Mouse (Mus musculus): ENCODE results near the gene Eea1.

- TF ChIP-seq CTCF (IDR thresholded peaks at IDR 0.05; ENCODE audit: control insufficient read depth, insufficient read depth, insufficient replicate concordance, low read depth, low read length) (no peak), POLR2A (IDR thresholded peaks at IDR 0.05; ENCODE audit: control insufficient read depth, low read depth, low read length) (no peak)
These were observed 139.4 kb downstream of the Eea1 start for GRCm38 (mm10) chr10:96079823-96080222.

All from testis, adult 2 months (tissue).